Mouse (Mus musculus) kidney, postnatal 0 days (tissue): ENCODE data around the gene Sipa1l1. TPM values are rescaled to one million over a fixed set of nuclear protein-coding genes. Genes with fewer than 3 reads are reported as not detected.
A peak's percentile ranks its signal among the peaks of the same experiment; 100 is the strongest.

Experiments used
- ATAC-seq: fragments of 200-750 bp; cut with Nextera tagmentation; replicated peaks from 2 replicates; pipeline ENCODE4 v1.8.0; 2017; ENCODE audit warnings: low read depth, moderate number of reproducible peaks, moderate TSS enrichment, moderate library complexity; ENCODE audit not compliant: low FRiP score
- DNase-seq: peaks from one replicate; pipeline ENCODE4 v3.0.0-alpha.2; 2016; ENCODE audit warnings: low spot score
- H3K27ac ChIP-seq: fragments of 300-500 bp; sonication (generic); 2 replicates; pipeline ENCODE4 v1.5.1; 2014; ENCODE audit warnings: mild to moderate bottlenecking
- H3K27me3 ChIP-seq: fragments of 300-500 bp; sonication (generic); 2 replicates; pipeline ENCODE4 v1.6.1; 2014; ENCODE audit warnings: low read length, mixed read lengths; ENCODE audit not compliant: insufficient read depth
- H3K36me3 ChIP-seq: fragments of 300-500 bp; sonication (generic); 2 replicates; pipeline ENCODE4 v1.6.1; 2014; ENCODE audit warnings: low read length, mixed read lengths; ENCODE audit not compliant: insufficient read depth
- H3K4me1 ChIP-seq: fragments of 300-500 bp; sonication (generic); replicated peaks from 2 replicates; pipeline ENCODE4 v1.6.1; 2014; ENCODE audit warnings: antibody characterized with exemption, low read length, mixed read lengths; ENCODE audit not compliant: insufficient read depth
- H3K4me2 ChIP-seq: fragments of 300-500 bp; sonication (generic); 2 replicates; pipeline ENCODE4 v1.6.1; 2014; ENCODE audit warnings: mild to moderate bottlenecking, low read length, moderate library complexity, mixed read lengths
- H3K4me3 ChIP-seq: fragments of 300-500 bp; sonication (generic); replicated peaks from 2 replicates; pipeline ENCODE4 v1.5.1; 2014; ENCODE audit warnings: low read depth, low read length
- H3K9ac ChIP-seq: fragments of 300-500 bp; sonication (generic); 2 replicates; pipeline ENCODE4 v1.6.1; 2014; ENCODE audit warnings: low read depth, low read length
- H3K9me3 ChIP-seq: fragments of 300-500 bp; sonication (generic); replicated peaks from 2 replicates; pipeline ENCODE4 v1.6.1; 2016; ENCODE audit warnings: low read length, inconsistent platforms, mixed read lengths
- CTCF ChIP-seq: IDR thresholded peaks from 2 replicates; pipeline ENCODE4 v1.5.1; 2016; ENCODE audit warnings: antibody characterized with exemption, low read depth, mild to moderate bottlenecking, moderate library complexity
- WGBS: fragments of 180-500 bp; shearing (Covaris S2); extraction: QIAGEN DNeasy Blood & Tissue Kit; methylation state at CpG from one replicate; pipeline ENCODE4 v1.1.7; 2014; 5-methylcytosine and 5-hydroxymethylcytosine counted together
- polyA plus RNA-seq: library from polyadenylated mRNA; unstranded; fragments of >200 nt; fragmentation: Nextera tagmentation; extraction: Ambion mirVana; gene quantifications from 2 replicates; pipeline ENCODE4 v1.2.1, GENCODE M21; 2015

Sipa1l1 gene
- polyA plus RNA-seq, 1 experiment from 2014 or later: 17.3 TPM

GRCm38 (mm10) chr12:82257994-82258785 is 89.1 kb downstream of the Sipa1l1 start:
- H3K36me3 ChIP-seq: no peaks in the 10 kb centered on the region
- 74% methylated on average over 6 of the region's 6 CpGs for WGBS
- H3K4me3 ChIP-seq: no peak overlapping the region
- no peak for ATAC-seq
- H3K9me3 ChIP-seq: no peaks in the 10 kb centered on the region
- no peak for TF ChIP-seq CTCF
- peak; percentile 85 for DNase-seq
- no peaks in the 10 kb centered on the region for H3K27me3 ChIP-seq
- peaks cover 9% of the 10 kb centered on the region; the same call in 1 of the 2 replicates for H3K4me1 ChIP-seq
- no peak overlapping the region for H3K27ac ChIP-seq
- no peak overlapping the region for H3K4me2 ChIP-seq
- H3K9ac ChIP-seq: no peak overlapping the region

GRCm38 (mm10) chr12:82263443-82263842 is 94.3 kb downstream of the Sipa1l1 start:
- no peak overlapping the region for H3K4me3 ChIP-seq
- no peaks in the 10 kb centered on the region for H3K27me3 ChIP-seq
- no peak for TF ChIP-seq CTCF
- DNase-seq (no peak), ATAC-seq (no peak)
- no peaks in the 10 kb centered on the region for H3K4me1 ChIP-seq
- no peaks in the 10 kb centered on the region for H3K9me3 ChIP-seq
- H3K36me3 ChIP-seq: no peaks in the 10 kb centered on the region
- H3K9ac ChIP-seq: no peak overlapping the region
- no peak overlapping the region for H3K27ac ChIP-seq
- WGBS: 90% methylated on average over 7 of the region's 7 CpGs
- H3K4me2 ChIP-seq: no peak overlapping the region

- no peak for DNase-seq
- H3K4me2 ChIP-seq: no peak overlapping the region
- ATAC-seq: no peak
- TF ChIP-seq CTCF: no peak
- H3K9ac ChIP-seq: no peak overlapping the region
- H3K36me3 ChIP-seq: no peaks in the 10 kb centered on the region
- no peak overlapping the region for H3K4me3 ChIP-seq
- H3K4me1 ChIP-seq: no peaks in the 10 kb centered on the region
- no peak overlapping the region for H3K27ac ChIP-seq
- H3K9me3 ChIP-seq: no peaks in the 10 kb centered on the region
- WGBS: 92% methylated on average over 5 of the region's 5 CpGs
- H3K27me3 ChIP-seq: no peaks in the 10 kb centered on the region
Observed at GRCm38 (mm10) chr12:82264083-82264851, 95.1 kb downstream of the Sipa1l1 start.

- TF ChIP-seq CTCF: no peak
- H3K4me2 ChIP-seq: no peak overlapping the region
- no peaks in the 10 kb centered on the region for H3K9me3 ChIP-seq
- no peak for DNase-seq
- H3K4me1 ChIP-seq: no peaks in the 10 kb centered on the region
- no peak overlapping the region for H3K27ac ChIP-seq
- H3K9ac ChIP-seq: no peak overlapping the region
- no peaks in the 10 kb centered on the region for H3K36me3 ChIP-seq
- 85% methylated on average over 9 of the region's 9 CpGs for WGBS
- no peak overlapping the region for H3K4me3 ChIP-seq
- ATAC-seq: no peak
- no peaks in the 10 kb centered on the region for H3K27me3 ChIP-seq
Observed at GRCm38 (mm10) chr12:82265335-82266274, 96.5 kb downstream of the Sipa1l1 start.

GRCm38 (mm10) chr12:82271447-82271846 is 102.3 kb downstream of the Sipa1l1 start:
- DNase-seq (no peak), ATAC-seq (no peak)
- H3K9ac ChIP-seq: no peak overlapping the region
- H3K4me1 ChIP-seq: no peaks in the 10 kb centered on the region
- no peak for TF ChIP-seq CTCF
- no peaks in the 10 kb centered on the region for H3K9me3 ChIP-seq
- no peak overlapping the region for H3K4me2 ChIP-seq
- no peak overlapping the region for H3K27ac ChIP-seq
- no peaks in the 10 kb centered on the region for H3K36me3 ChIP-seq
- WGBS: 76% methylated on average over 3 of the region's 3 CpGs
- no peaks in the 10 kb centered on the region for H3K27me3 ChIP-seq
- no peak overlapping the region for H3K4me3 ChIP-seq

GRCm38 (mm10) chr12:82273503-82273902 is 104.4 kb downstream of the Sipa1l1 start:
- Histone ChIP-seq H3K36me3 (0 out of 2 replicates have a peak, but pooled peaks cover 2% of the 10 kb centered on the region), H3K27ac (no peak overlapping the region), H3K4me3 (no peak overlapping the region), H3K9me3 (no peaks in the 10 kb centered on the region), H3K4me1 (no peaks in the 10 kb centered on the region), H3K27me3 (no peaks in the 10 kb centered on the region), H3K4me2 (no peak overlapping the region), H3K9ac (no peak overlapping the region)
- ATAC-seq: no peak
- TF ChIP-seq CTCF: peak; percentile 32
- 61% methylated on average over 3 of the region's 3 CpGs for WGBS
- no peak for DNase-seq
